Mouse (Mus musculus) liver, embryonic 11.5 days (tissue): ENCODE data around the gene Trim8. TPM values are rescaled to one million over a fixed set of nuclear protein-coding genes. Genes with fewer than 3 reads are reported as not detected.

Experiments used
- ATAC-seq: fragments of 200-750 bp; cut with Nextera tagmentation; replicated peaks from 2 replicates; pipeline ENCODE4 v1.8.0; 2017; ENCODE audit warnings: moderate number of reproducible peaks, mild to moderate bottlenecking, moderate TSS enrichment, moderate library complexity; ENCODE audit not compliant: low FRiP score
- DNase-seq: peaks from one replicate; pipeline ENCODE4 v3.0.0-alpha.2; 2017; ENCODE audit warnings: low spot score
- H3K27ac ChIP-seq: fragments of 300-500 bp; sonication (generic); 2 replicates; pipeline ENCODE4 v1.5.1; 2014; ENCODE audit warnings: mild to moderate bottlenecking, low read depth, low read length, control low read depth
- H3K27me3 ChIP-seq: fragments of 300-500 bp; sonication (generic); replicated peaks from 2 replicates; pipeline ENCODE4 v1.6.1; 2014; ENCODE audit warnings: low read length, mixed read lengths; ENCODE audit not compliant: control insufficient read depth, insufficient read depth
- H3K36me3 ChIP-seq: fragments of 300-500 bp; sonication (generic); 2 replicates; pipeline ENCODE4 v1.6.1; 2014; ENCODE audit warnings: mild to moderate bottlenecking, low read length, moderate library complexity, mixed read lengths; ENCODE audit not compliant: control insufficient read depth, insufficient read depth
- H3K4me1 ChIP-seq: fragments of 300-500 bp; sonication (generic); replicated peaks from 2 replicates; pipeline ENCODE4 v1.6.1; 2014; ENCODE audit warnings: low read length, mixed read lengths; ENCODE audit not compliant: control insufficient read depth, insufficient read depth
- H3K4me2 ChIP-seq: fragments of 300-500 bp; sonication (generic); 2 replicates; pipeline ENCODE4 v1.6.1; 2014; ENCODE audit warnings: mild to moderate bottlenecking, control low read depth, moderate library complexity
- H3K4me3 ChIP-seq: fragments of 300-500 bp; sonication (generic); 2 replicates; pipeline ENCODE4 v1.5.1; 2014; ENCODE audit warnings: low read depth, low read length, control low read depth
- H3K9ac ChIP-seq: fragments of 300-500 bp; sonication (generic); 2 replicates; pipeline ENCODE4 v1.6.1; 2014; ENCODE audit warnings: low read depth, low read length, control low read depth
- H3K9me3 ChIP-seq: fragments of 300-500 bp; sonication (generic); 2 replicates; pipeline ENCODE4 v1.6.1; 2016; ENCODE audit warnings: low read length, inconsistent platforms, mixed read lengths; ENCODE audit not compliant: control insufficient read depth
- WGBS: fragments of 180-500 bp; shearing (Covaris S2); extraction: QIAGEN DNeasy Blood & Tissue Kit; methylation state at CpG from one replicate; pipeline ENCODE4 v1.1.7; 2014; 5-methylcytosine and 5-hydroxymethylcytosine counted together
- polyA plus RNA-seq: library from polyadenylated mRNA; unstranded; fragments of >200 nt; fragmentation: Nextera tagmentation; extraction: Ambion mirVana; gene quantifications from 2 replicates; pipeline ENCODE4 v1.2.1, GENCODE M21; 2014

The Trim8 gene
- polyA plus RNA-seq, 1 experiment from 2014 or later, result 24.1 TPM

GRCm38 (mm10) chr19:46558009-46558408 is 56.5 kb downstream of the Trim8 start:
- no peak overlapping the region for H3K4me2 ChIP-seq
- no peak for DNase-seq
- H3K9ac ChIP-seq, result no peak overlapping the region
- H3K4me3 ChIP-seq, result no peak overlapping the region
- no peaks in the 10 kb centered on the region for H3K27me3 ChIP-seq
- no peak overlapping the region for H3K27ac ChIP-seq
- no peaks in the 10 kb centered on the region for H3K36me3 ChIP-seq
- H3K9me3 ChIP-seq, result no peaks in the 10 kb centered on the region
- 74% methylated on average over 8 of the region's 8 CpGs for WGBS
- ATAC-seq, result no peak
- H3K4me1 ChIP-seq, result peaks cover 11% of the 10 kb centered on the region

GRCm38 (mm10) chr19:46558631-46559030 is 57.1 kb downstream of the Trim8 start:
- no peak overlapping the region for H3K9ac ChIP-seq
- no peaks in the 10 kb centered on the region for H3K36me3 ChIP-seq

GRCm38 (mm10) chr19:46562132-46562531 is 60.6 kb downstream of the Trim8 start:
- H3K27me3 ChIP-seq, result no peaks in the 10 kb centered on the region
- peak overlapping the region; percentile 61 for H3K27ac ChIP-seq
- WGBS, result 30% methylated on average over 1 of the region's 1 CpGs
- DNase-seq, result no peak
- no peak overlapping the region for H3K4me2 ChIP-seq
- H3K9ac ChIP-seq, result no peak overlapping the region
- H3K36me3 ChIP-seq, result 0 out of 2 replicates have a peak, but pooled peaks cover 2% of the 10 kb centered on the region
- no peaks in the 10 kb centered on the region for H3K4me1 ChIP-seq
- no peaks in the 10 kb centered on the region for H3K9me3 ChIP-seq
- no peak for ATAC-seq
- no peak overlapping the region for H3K4me3 ChIP-seq

More at GRCm38 (mm10) chr19:46558631-46559030, 57.1 kb downstream of the Trim8 start:
- H3K4me2 ChIP-seq, result no peak overlapping the region
- H3K27ac ChIP-seq, result no peak overlapping the region
- H3K4me1 ChIP-seq, result peaks cover 6% of the 10 kb centered on the region
- no peaks in the 10 kb centered on the region for H3K9me3 ChIP-seq
- WGBS, result 65% methylated on average over 12 of the region's 12 CpGs
- DNase-seq (no peak), ATAC-seq (no peak)
- H3K4me3 ChIP-seq, result no peak overlapping the region
- no peaks in the 10 kb centered on the region for H3K27me3 ChIP-seq

- no peaks in the 10 kb centered on the region for H3K27me3 ChIP-seq
These were observed 61.3 kb downstream of the Trim8 start for GRCm38 (mm10) chr19:46562581-46563515.

GRCm38 (mm10) chr19:46563603-46564002 is 62.1 kb downstream of the Trim8 start:
- no peak overlapping the region for H3K27ac ChIP-seq
- H3K4me3 ChIP-seq, result no peak overlapping the region
- ATAC-seq (no peak), DNase-seq (no peak)
- 0 out of 2 replicates have a peak, but pooled peaks cover 2% of the 10 kb centered on the region for H3K36me3 ChIP-seq
- H3K4me1 ChIP-seq, result no peaks in the 10 kb centered on the region
- H3K27me3 ChIP-seq, result no peaks in the 10 kb centered on the region
- WGBS, result 78% methylated on average over 4 of the region's 4 CpGs
- H3K9ac ChIP-seq, result no peak overlapping the region
- no peaks in the 10 kb centered on the region for H3K9me3 ChIP-seq
- H3K4me2 ChIP-seq, result no peak overlapping the region

More at GRCm38 (mm10) chr19:46562581-46563515, 61.3 kb downstream of the Trim8 start:
- Histone ChIP-seq H3K27ac (peak overlapping the region; percentile 61), H3K36me3 (0 out of 2 replicates have a peak, but pooled peaks cover 2% of the 10 kb centered on the region), H3K9ac (no peak overlapping the region), H3K4me3 (no peak overlapping the region), H3K4me1 (no peaks in the 10 kb centered on the region), H3K4me2 (no peak overlapping the region), H3K9me3 (no peaks in the 10 kb centered on the region)
- ATAC-seq (no peak), DNase-seq (no peak)
- 88% methylated on average over 14 of the region's 14 CpGs for WGBS

GRCm38 (mm10) chr19:46564043-46564462 is 62.6 kb downstream of the Trim8 start:
- Histone ChIP-seq H3K9me3 (no peaks in the 10 kb centered on the region), H3K36me3 (0 out of 2 replicates have a peak, but pooled peaks cover 2% of the 10 kb centered on the region), H3K4me2 (no peak overlapping the region), H3K27me3 (no peaks in the 10 kb centered on the region), H3K4me3 (no peak overlapping the region), H3K9ac (no peak overlapping the region), H3K27ac (no peak overlapping the region), H3K4me1 (no peaks in the 10 kb centered on the region)
- no peak for ATAC-seq
- no peak for DNase-seq
- 77% methylated on average over 14 of the region's 14 CpGs for WGBS

Other genes starting within 250 kb of the Trim8 start
- 6.0 and 6.6 TPM in 2 replicates for gene Nfkb2, start 197.4 kb upstream of the Trim8 start, polyA plus RNA-seq
- gene Psd, start 174.5 kb upstream of the Trim8 start, polyA plus RNA-seq, result 11.9 and 12.4 TPM in 2 replicates
- gene Fbxl15, start 173.5 kb upstream of the Trim8 start, polyA plus RNA-seq, result 15.7 and 16.4 TPM in 2 replicates
- gene Cuedc2, start 163.0 kb upstream of the Trim8 start, polyA plus RNA-seq, result 151 and 153 TPM in 2 replicates
- gene Mfsd13a, start 160.6 kb upstream of the Trim8 start, polyA plus RNA-seq, result 21.9 and 25.4 TPM in 2 replicates
- 0.87 and 1.5 TPM in 2 replicates for gene 2310034G01Rik, start 151.4 kb upstream of the Trim8 start, polyA plus RNA-seq
- gene Actr1a, start 106.0 kb upstream of the Trim8 start, polyA plus RNA-seq, result 90.6 and 103 TPM in 2 replicates
- 22.8 and 24.7 TPM in 2 replicates for gene Sufu, start 104.8 kb upstream of the Trim8 start, polyA plus RNA-seq
- gene Arl3, start 71.5 kb downstream of the Trim8 start, polyA plus RNA-seq, result 42.6 and 50.5 TPM in 2 replicates
- gene Sfxn2, start 71.7 kb downstream of the Trim8 start, polyA plus RNA-seq, result 24.7 and 26.2 TPM in 2 replicates
- 36.6 and 40.7 TPM in 2 replicates for gene Wbp1l, start 97.4 kb downstream of the Trim8 start, polyA plus RNA-seq
- gene Cyp17a1, start 171.5 kb downstream of the Trim8 start, polyA plus RNA-seq, result 0.27 and 0.30 TPM in 2 replicates
- 9.9 and 13.8 TPM in 2 replicates for gene Borcs7, start 188.2 kb downstream of the Trim8 start, polyA plus RNA-seq
- gene As3mt, start 205.8 kb downstream of the Trim8 start, polyA plus RNA-seq, result 26.0 and 29.3 TPM in 2 replicates